Mouse (Mus musculus): Measurements from ENCODE around the gene Hbb-y.

DNA sequence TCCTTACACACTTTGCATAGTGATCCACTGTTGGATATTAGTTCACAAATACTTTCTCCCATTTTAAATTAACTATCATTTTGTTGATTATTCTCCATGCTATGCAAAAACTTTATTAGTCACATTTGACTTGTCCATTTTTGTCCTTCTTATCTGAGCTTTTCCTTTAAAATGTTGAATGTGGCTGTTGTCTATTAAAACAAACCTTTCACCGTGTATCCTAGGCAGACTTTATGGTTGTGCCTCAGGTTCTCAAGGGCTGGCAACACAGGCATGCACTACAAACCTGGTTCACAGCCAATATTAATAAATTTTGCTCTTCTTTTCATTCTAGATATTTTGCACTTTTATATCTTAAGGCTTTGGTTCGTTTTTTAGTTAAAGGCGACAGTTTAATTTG lies 42.3 kb downstream of the Hbb-y start:
- TF ChIP-seq EP300 (IDR thresholded peaks at IDR 0.05; ENCODE audit: low read depth) = no peak; the same call in none of the 2 replicates
- TF ChIP-seq CTCF (IDR thresholded peaks at IDR 0.05; ENCODE audit: low read depth) = no peak
